Mouse (Mus musculus) G1E (cell line): ENCODE results near the gene Homer2.

ENCODE experiments used
- CTCF ChIP-seq: IDR thresholded peaks from 2 replicates; pipeline ENCODE4 v1.5.1; 2012; ENCODE audit warnings: low read depth, low read length, inconsistent platforms, mixed read lengths
- GATA1 ChIP-seq: IDR thresholded peaks from 2 replicates; pipeline ENCODE4 v1.6.1; 2012; ENCODE audit warnings: borderline replicate concordance, low read length, inconsistent platforms, mixed read lengths
- GATA2 ChIP-seq: IDR thresholded peaks from 2 replicates; pipeline ENCODE4 v1.6.1; 2012; ENCODE audit warnings: low read depth, low read length, inconsistent platforms, borderline replicate concordance
- POLR2AphosphoS5 ChIP-seq: IDR thresholded peaks from 2 replicates; pipeline ENCODE4 v1.6.1; 2012; ENCODE audit warnings: low read depth, low read length, inconsistent platforms; ENCODE audit not compliant: insufficient replicate concordance
- TAL1 ChIP-seq: conservative IDR thresholded peaks from 2 replicates; pipeline ENCODE4 v1.6.1; 2012; ENCODE audit warnings: low read depth, low read length, inconsistent platforms, mixed read lengths

- no peak for TF ChIP-seq CTCF
- TF ChIP-seq TAL1: no peak
- no peak for TF ChIP-seq GATA1
- TF ChIP-seq POLR2AphosphoS5: no peak
- no peak for TF ChIP-seq GATA2
Measured at GRCm38 (mm10) chr7:81681386-81681785, 25.9 kb downstream of the Homer2 start.
